Mouse (Mus musculus) adrenal gland, postnatal 14 days (tissue): ENCODE data around the gene Arl6ip1. TPM values are rescaled to one million over a fixed set of nuclear protein-coding genes. Genes with fewer than 3 reads are reported as not detected.
A peak's percentile ranks its signal among the peaks of the same experiment; 100 is the strongest.

Experiments used
- DNase-seq: peaks from one replicate; pipeline ENCODE4 v3.0.0; 2021; ENCODE audit warnings: mixed read lengths
- total RNA-seq: library from RNA; stranded (reverse); gene quantifications from 2 replicates; pipeline ENCODE4 v1.2.3, GENCODE M21; 2021

The Arl6ip1 gene
- total RNA-seq, 1 experiment from 2014 or later: 151 TPM

- DNase-seq: no peak
These were observed 12.5 kb downstream of the Arl6ip1 start for GRCm38 (mm10) chr7:118116787-118117538.

- DNase-seq: peak; percentile 96
These were observed 13.4 kb downstream of the Arl6ip1 start, which contains the start of gene Rps15a for GRCm38 (mm10) chr7:118115877-118116568. TSS of gene Rps15a (minus strand) at chr7:118116188.

GRCm38 (mm10) chr7:118115533-118115876 is 14.0 kb downstream of the Arl6ip1 start:
- no peak for DNase-seq

- DNase-seq: no peak
These were observed 15.7 kb downstream of the Arl6ip1 start for GRCm38 (mm10) chr7:118113541-118114297.

GRCm38 (mm10) chr7:118111128-118111527 is 18.3 kb downstream of the Arl6ip1 start:
- no peak for DNase-seq

- no peak for DNase-seq
These were observed 21.8 kb downstream of the Arl6ip1 start for GRCm38 (mm10) chr7:118107671-118108070.

GRCm38 (mm10) chr7:118104458-118105052 is 24.9 kb downstream of the Arl6ip1 start:
- DNase-seq: peak; percentile 45

- no peak for DNase-seq
These were observed 25.7 kb downstream of the Arl6ip1 start for GRCm38 (mm10) chr7:118103462-118104379.

GRCm38 (mm10) chr7:118102678-118103461 is 26.6 kb downstream of the Arl6ip1 start:
- DNase-seq: no peak

- DNase-seq: peak; percentile 41
These were observed 27.2 kb downstream of the Arl6ip1 start for GRCm38 (mm10) chr7:118102231-118102630.

GRCm38 (mm10) chr7:118097615-118098014 is 31.8 kb downstream of the Arl6ip1 start:
- DNase-seq: no peak

GRCm38 (mm10) chr7:118079987-118080386 is 49.5 kb downstream of the Arl6ip1 start:
- DNase-seq: no peak

GRCm38 (mm10) chr7:118079097-118079496 is 50.4 kb downstream of the Arl6ip1 start:
- DNase-seq: no peak

Other genes with a start within 250 kb of the Arl6ip1 start
- 705 and 913 TPM in 2 replicates for gene Rps15a, start 13.5 kb downstream of the Arl6ip1 start, total RNA-seq
- 43.5 and 52.2 TPM in 2 replicates for gene Smg1, start 114.0 kb upstream of the Arl6ip1 start, total RNA-seq